Mouse (Mus musculus): ENCODE measurements around the gene Zfp746.
A peak's percentile ranks its signal among the peaks of the same experiment; 100 is the strongest.

The Zfp746 gene

DNA sequence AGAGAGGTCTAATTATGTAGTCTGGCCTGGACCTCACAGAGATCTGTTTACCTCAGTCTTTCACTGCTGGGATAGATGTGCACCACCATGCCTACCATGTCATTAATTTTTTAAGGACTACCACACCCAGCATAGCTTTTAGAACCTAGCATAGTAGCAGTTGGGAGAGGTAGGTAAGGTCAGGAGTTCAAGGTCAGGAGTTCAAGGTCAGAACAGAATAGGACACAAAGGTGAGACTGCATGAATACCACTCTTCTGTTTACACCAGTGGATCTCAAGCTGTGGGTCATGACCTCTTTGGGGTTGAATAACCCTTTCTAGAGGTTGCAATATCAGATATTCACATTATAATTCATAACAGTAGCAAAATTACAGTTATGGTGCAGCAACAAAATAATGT, 53.7 kb downstream of the Zfp746 start:
- DNase-seq, result no peak

DNA sequence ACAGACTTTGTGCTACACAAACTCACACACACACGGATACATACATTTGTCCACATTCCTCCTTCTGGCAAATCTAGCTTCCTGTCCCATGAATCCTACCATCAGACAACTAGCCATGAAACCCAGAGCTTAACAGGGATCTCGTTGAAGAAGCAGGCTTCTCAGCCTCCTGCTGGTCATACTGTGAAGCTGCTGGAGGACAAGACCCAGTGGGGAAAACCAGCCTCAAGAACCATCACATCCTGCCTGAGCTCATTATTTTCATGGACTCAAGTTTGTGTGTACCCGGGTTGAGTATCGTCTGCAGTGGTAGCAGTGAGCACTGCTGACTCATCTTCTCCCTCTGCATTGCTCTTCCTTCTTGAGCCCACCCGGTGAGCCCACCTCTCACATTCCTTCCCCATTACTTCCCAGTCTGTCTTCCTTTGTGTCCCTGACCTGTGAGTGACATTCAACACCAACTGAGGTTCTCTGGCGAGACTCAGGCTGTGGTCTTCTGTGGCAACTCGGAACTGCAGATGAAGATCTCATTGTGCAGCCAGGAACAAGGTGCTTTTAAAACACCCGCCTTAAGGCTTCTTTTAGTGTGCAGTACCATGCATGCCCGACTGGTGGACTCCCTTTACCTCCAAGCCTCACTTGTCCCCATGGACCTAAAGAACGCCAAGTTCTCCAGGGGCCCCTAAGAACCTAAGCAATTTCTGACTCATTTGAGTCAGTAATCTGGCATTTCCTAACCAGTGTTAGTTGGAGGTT, 60.3 kb downstream of the Zfp746 start:
- DNase-seq, result no peak

DNA sequence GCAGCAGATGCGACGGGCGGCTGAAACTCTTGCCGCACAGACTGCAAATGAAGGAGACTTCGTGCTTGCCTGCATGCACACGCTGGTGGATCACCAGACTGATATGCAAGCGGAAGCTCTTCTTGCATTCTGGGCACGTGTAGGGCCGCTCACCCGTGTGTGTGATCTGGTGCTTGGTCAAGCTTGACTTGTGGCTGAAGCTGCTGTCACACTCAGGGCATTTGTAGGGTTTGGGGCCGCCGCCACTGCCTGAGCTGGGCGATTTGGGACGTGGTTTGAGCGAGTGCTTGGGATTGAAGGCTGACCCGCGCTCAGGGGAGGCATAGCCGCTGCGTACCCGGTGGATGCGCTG, 61.4 kb downstream of the Zfp746 start:
- DNase-seq, result no peak

DNA sequence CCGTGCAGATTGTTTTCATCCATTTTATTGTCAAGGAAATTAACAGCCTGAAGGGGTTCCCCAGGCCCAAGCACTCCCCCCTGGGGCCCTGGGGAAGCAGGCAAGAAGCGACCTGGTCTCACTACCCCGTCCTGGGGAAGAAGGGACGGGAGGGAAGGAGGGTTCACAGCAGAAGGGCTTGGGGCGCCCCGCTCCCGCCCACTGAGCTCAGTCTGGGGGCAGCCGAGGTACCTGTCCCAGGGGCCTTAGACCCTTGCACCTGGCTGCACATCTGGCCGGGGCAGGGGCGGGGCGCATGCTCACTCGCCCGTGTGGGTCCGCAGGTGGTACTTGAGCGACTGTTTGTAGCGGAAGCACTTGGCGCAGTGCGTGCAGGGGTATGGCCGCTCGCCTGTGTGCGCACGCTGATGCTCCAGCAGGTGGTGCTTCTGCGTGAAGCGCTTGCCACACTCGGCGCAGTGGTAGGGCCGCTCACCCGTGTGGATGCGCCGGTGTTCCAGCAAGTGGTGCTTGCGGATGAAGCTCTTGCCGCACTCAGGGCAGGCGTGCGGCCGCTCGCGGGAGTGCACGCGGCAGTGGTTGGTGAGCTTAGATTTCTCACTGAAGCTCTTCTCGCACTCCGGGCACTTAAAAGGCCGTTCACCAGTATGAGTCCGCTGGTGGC, 61.9 kb downstream of the Zfp746 start:
- no peak for DNase-seq

DNA sequence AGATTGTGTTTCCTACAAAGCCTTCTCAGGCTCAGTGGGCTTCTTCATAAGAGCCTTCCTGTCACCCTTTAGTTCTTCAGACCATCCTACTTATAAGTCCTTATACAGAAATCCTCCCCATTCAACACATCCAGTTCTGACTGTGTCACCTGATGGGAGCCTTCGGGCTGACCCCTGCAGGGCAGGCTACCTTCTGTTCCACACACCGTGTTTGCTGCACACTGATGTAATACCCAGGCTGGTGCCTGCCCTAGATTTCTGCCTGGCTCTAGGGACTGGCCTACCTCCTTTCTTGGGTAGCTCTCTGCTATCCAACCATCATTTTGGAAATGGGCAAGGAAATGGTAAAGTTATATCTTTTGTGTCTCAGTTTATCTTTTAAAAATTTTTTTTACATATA, 63.7 kb downstream of the Zfp746 start:
- DNase-seq, result no peak

DNA sequence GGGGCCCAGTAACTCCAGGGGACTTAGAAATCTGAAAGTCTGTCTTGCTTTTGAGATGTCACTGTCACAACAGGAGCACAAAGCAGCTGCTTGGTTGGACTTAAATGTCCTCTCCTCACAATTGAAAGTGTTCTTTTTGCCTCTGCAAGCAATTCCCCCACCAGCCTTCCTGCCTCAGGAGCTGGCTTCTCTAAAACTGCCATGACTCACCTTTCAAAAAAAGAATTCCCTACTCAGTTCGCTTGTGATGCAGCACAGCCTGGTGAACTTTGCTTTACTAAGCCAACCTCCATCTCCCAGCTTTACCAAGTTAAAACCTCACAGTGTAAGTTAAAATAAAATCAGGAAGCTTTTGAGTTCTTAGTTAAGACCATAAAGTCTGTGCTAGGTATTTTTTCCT, 64.7 kb downstream of the Zfp746 start:
- no peak for DNase-seq

DNA sequence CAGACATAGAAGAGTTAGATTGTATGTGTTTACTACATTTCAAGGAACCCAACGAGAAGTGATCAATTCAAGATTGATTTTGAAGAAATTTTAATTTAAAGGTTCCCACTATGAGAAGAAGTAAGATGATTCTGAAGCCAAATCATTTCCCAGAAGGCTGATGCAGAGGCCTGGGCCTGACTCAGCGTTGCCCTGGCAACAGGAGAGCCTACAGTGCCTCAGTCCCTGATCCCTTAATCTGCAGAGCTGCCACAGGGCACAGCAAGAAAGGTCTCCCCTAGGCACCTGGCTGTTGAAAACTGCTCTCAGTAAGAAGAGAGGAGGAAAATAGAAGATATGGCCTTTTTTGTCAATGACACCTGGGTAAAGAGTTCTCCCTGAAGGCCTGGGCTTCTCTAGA, 66.4 kb downstream of the Zfp746 start:
- DNase-seq, result no peak

DNA sequence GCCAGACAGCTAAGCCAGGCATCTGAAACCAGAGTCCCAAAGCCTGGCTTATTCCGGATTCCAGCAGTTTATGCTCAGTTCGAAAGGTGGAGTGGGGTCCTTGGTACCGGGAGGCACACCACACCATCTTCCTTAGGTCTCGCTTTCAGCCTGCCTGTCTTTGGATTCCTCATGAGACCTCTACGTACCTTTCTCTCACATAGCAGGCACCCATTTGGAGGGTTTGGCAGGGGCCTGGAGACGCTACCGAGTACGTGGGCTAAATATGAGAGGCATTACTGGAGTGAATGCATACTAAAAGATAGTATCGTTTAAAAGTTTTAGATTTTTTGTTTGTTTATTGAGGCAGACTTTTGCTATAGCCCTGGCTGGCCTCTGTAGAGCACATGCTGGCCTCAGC, 69.6 kb downstream of the Zfp746 start:
- DNase-seq, result no peak

DNA sequence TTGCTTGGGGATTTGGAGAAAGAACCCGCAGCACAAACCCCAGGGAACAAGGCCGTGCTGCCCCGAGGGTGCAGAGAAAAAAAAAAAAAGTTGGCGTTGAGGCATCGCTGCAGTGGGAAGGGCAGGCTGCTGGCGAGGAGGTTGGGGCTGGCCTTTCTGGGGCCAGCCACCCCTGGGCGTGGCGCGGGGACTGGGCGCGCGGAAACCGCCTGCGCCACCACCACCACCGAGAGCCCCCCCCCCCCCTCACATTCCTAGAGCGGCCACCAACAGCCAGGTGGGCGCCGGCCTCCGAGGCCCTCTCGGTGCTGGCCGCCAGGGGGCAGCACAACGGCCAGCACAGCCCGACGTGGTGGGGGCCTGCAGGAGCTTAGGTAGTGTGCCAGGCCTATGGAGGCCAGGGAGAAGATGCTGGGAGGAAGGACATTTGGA, 70.3 kb downstream of the Zfp746 start:
- DNase-seq, result peak; percentile 78
